Mouse (Mus musculus): Measurements from ENCODE around the gene Rcvrn. TPM values are rescaled to one million over a fixed set of nuclear protein-coding genes. Genes with fewer than 3 reads are reported as not detected.

Rcvrn gene
- polyA plus RNA-seq, 1 experiment from 2014 or later, result not detected

GRCm38 (mm10) chr11:67733726-67734125 is 38.6 kb downstream of the Rcvrn start:
- no peaks in the 10 kb centered on the region for H3K36me3 ChIP-seq (ENCODE audit: control insufficient read depth, insufficient read depth, low read length)
- H3K4me2 ChIP-seq (ENCODE audit: low read length), result no peak overlapping the region
- H3K9ac ChIP-seq (ENCODE audit: low read length), result no peak overlapping the region
- H3K4me3 ChIP-seq (ENCODE audit: control insufficient read depth in 1 of 2, insufficient read depth in 1 of 2, low read depth in 1 of 2, low read length in 2 of 2), result no peak overlapping the region
- H3K27me3 ChIP-seq (ENCODE audit: control insufficient read depth, insufficient read depth, low read length), result no peaks in the 10 kb centered on the region
- no peak overlapping the region for H3K27ac ChIP-seq (replicated peaks in 1 of 2; ENCODE audit: control insufficient read depth in 1 of 2, insufficient read depth in 1 of 2, low read depth in 2 of 2, low read length in 2 of 2)
- no peak for ATAC-seq (ENCODE audit: insufficient number of reproducible peaks, insufficient read depth, low FRiP score, low read depth)
- no peaks in the 10 kb centered on the region for H3K4me1 ChIP-seq (ENCODE audit: control insufficient read depth in 2 of 2, insufficient read depth in 2 of 2, low read length in 2 of 2)
- H3K9me3 ChIP-seq (ENCODE audit: control insufficient read depth, low read length), result 0 out of 2 replicates have a peak, but pooled peaks cover 4% of the 10 kb centered on the region
- 57% methylated on average over 1 of the region's 1 CpGs for WGBS

GRCm38 (mm10) chr11:67734597-67734996 is 39.5 kb downstream of the Rcvrn start:
- H3K9ac ChIP-seq (ENCODE audit: low read length), result no peak overlapping the region
- H3K4me1 ChIP-seq (ENCODE audit: control insufficient read depth in 2 of 2, insufficient read depth in 2 of 2, low read length in 2 of 2), result no peaks in the 10 kb centered on the region
- H3K4me3 ChIP-seq (ENCODE audit: control insufficient read depth in 1 of 2, insufficient read depth in 1 of 2, low read depth in 1 of 2, low read length in 2 of 2), result no peak overlapping the region
- H3K36me3 ChIP-seq (ENCODE audit: control insufficient read depth, insufficient read depth, low read length), result no peaks in the 10 kb centered on the region
- H3K4me2 ChIP-seq (ENCODE audit: low read length), result no peak overlapping the region
- 67% methylated on average over 3 of the region's 3 CpGs for WGBS
- H3K27me3 ChIP-seq (ENCODE audit: control insufficient read depth, insufficient read depth, low read length), result no peaks in the 10 kb centered on the region
- ATAC-seq (ENCODE audit: insufficient number of reproducible peaks, insufficient read depth, low FRiP score, low read depth), result no peak
- 0 out of 2 replicates have a peak, but pooled peaks cover 4% of the 10 kb centered on the region for H3K9me3 ChIP-seq (ENCODE audit: control insufficient read depth, low read length)
- H3K27ac ChIP-seq (replicated peaks in 1 of 2; ENCODE audit: control insufficient read depth in 1 of 2, insufficient read depth in 1 of 2, low read depth in 2 of 2, low read length in 2 of 2), result no peak overlapping the region

- Histone ChIP-seq H3K4me3 (ENCODE audit: control insufficient read depth in 1 of 2, insufficient read depth in 1 of 2, low read depth in 1 of 2, low read length in 2 of 2) (no peak overlapping the region), H3K9me3 (ENCODE audit: control insufficient read depth, low read length) (no peaks in the 10 kb centered on the region), H3K4me1 (ENCODE audit: control insufficient read depth in 2 of 2, insufficient read depth in 2 of 2, low read length in 2 of 2) (no peaks in the 10 kb centered on the region), H3K36me3 (ENCODE audit: control insufficient read depth, insufficient read depth, low read length) (no peaks in the 10 kb centered on the region), H3K27me3 (ENCODE audit: control insufficient read depth, insufficient read depth, low read length) (no peaks in the 10 kb centered on the region), H3K27ac (replicated peaks in 1 of 2; ENCODE audit: control insufficient read depth in 1 of 2, insufficient read depth in 1 of 2, low read depth in 2 of 2, low read length in 2 of 2) (no peak overlapping the region), H3K9ac (ENCODE audit: low read length) (no peak overlapping the region), H3K4me2 (ENCODE audit: low read length) (no peak overlapping the region)
- WGBS, result 81% methylated on average over 6 of the region's 6 CpGs
- ATAC-seq (ENCODE audit: insufficient number of reproducible peaks, insufficient read depth, low FRiP score, low read depth), result no peak
Measured at GRCm38 (mm10) chr11:67738345-67738744, 43.2 kb downstream of the Rcvrn start.

- H3K9me3 ChIP-seq (ENCODE audit: control insufficient read depth, low read length), result no peaks in the 10 kb centered on the region
- WGBS, result 86% methylated on average over 5 of the region's 5 CpGs
- no peak overlapping the region for H3K4me3 ChIP-seq (ENCODE audit: control insufficient read depth in 1 of 2, insufficient read depth in 1 of 2, low read depth in 1 of 2, low read length in 2 of 2)
- no peaks in the 10 kb centered on the region for H3K36me3 ChIP-seq (ENCODE audit: control insufficient read depth, insufficient read depth, low read length)
- no peak overlapping the region for H3K9ac ChIP-seq (ENCODE audit: low read length)
- no peak overlapping the region for H3K4me2 ChIP-seq (ENCODE audit: low read length)
- no peaks in the 10 kb centered on the region for H3K4me1 ChIP-seq (ENCODE audit: control insufficient read depth in 2 of 2, insufficient read depth in 2 of 2, low read length in 2 of 2)
- no peak overlapping the region for H3K27ac ChIP-seq (replicated peaks in 1 of 2; ENCODE audit: control insufficient read depth in 1 of 2, insufficient read depth in 1 of 2, low read depth in 2 of 2, low read length in 2 of 2)
- no peaks in the 10 kb centered on the region for H3K27me3 ChIP-seq (ENCODE audit: control insufficient read depth, insufficient read depth, low read length)
- ATAC-seq (ENCODE audit: insufficient number of reproducible peaks, insufficient read depth, low FRiP score, low read depth), result no peak
Measured at GRCm38 (mm10) chr11:67738846-67739490, 43.8 kb downstream of the Rcvrn start.

DNA sequence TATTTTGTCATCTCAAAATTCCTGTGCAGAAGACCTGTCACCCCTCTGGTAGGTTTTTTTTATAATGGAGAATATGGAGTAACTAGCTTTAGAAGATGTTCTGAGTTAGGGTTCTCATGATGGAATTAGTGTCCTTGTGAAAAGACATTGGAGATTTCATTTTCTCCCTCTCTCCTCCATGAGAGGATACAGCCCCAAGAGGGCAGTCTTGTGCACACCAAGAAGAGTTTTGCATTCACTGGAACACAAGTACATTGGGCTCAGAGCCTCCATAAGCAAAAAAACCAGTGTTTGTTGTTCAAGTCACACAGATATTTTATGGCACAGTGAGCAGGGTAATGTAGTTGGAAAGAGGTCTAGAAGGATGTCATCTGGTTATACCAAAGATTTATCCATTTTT is 46.4 kb downstream of the Rcvrn start:
- Histone ChIP-seq H3K27ac (replicated peaks in 1 of 2; ENCODE audit: control insufficient read depth in 1 of 2, insufficient read depth in 1 of 2, low read depth in 2 of 2, low read length in 2 of 2) (no peak overlapping the region), H3K9ac (ENCODE audit: low read length) (no peak overlapping the region), H3K4me1 (ENCODE audit: control insufficient read depth in 2 of 2, insufficient read depth in 2 of 2, low read length in 2 of 2) (no peaks in the 10 kb centered on the region), H3K9me3 (ENCODE audit: control insufficient read depth, low read length) (no peaks in the 10 kb centered on the region), H3K4me3 (ENCODE audit: control insufficient read depth in 1 of 2, insufficient read depth in 1 of 2, low read depth in 1 of 2, low read length in 2 of 2) (no peak overlapping the region), H3K36me3 (ENCODE audit: control insufficient read depth, insufficient read depth, low read length) (no peaks in the 10 kb centered on the region), H3K27me3 (ENCODE audit: control insufficient read depth, insufficient read depth, low read length) (no peaks in the 10 kb centered on the region), H3K4me2 (ENCODE audit: low read length) (no peak overlapping the region)
- ATAC-seq (ENCODE audit: insufficient number of reproducible peaks, insufficient read depth, low FRiP score, low read depth), result no peak

Other genes with a start within 250 kb of the Rcvrn start
- 7.5 TPM in 2 replicates for gene Gas7, start 239.9 kb upstream of the Rcvrn start, polyA plus RNA-seq (2014; fragmentation: Nextera tagmentation; extraction: Ambion mirVana)
- not detected in 2 replicates for gene Glp2r, start 75.8 kb downstream of the Rcvrn start, polyA plus RNA-seq (2014; fragmentation: Nextera tagmentation; extraction: Ambion mirVana)
- not detected in 2 replicates for gene Gsg1l2, start 79.3 kb downstream of the Rcvrn start, polyA plus RNA-seq (2014; fragmentation: Nextera tagmentation; extraction: Ambion mirVana)
- 13.0 and 14.7 TPM in 2 replicates for gene Dhrs7c, start 102.9 kb downstream of the Rcvrn start, polyA plus RNA-seq (2014; fragmentation: Nextera tagmentation; extraction: Ambion mirVana)
- 0.93 and 1.2 TPM in 2 replicates for gene Usp43, start 226.8 kb downstream of the Rcvrn start, polyA plus RNA-seq (2014; fragmentation: Nextera tagmentation; extraction: Ambion mirVana)